Mouse (Mus musculus) bone marrow, adult 2 months (tissue): ENCODE measurements around the gene Sar1a. TPM values are rescaled to one million over a fixed set of nuclear protein-coding genes. Genes with fewer than 3 reads are reported as not detected.

Experiments
- H3K27ac ChIP-seq: fragments of 200-500 bp; 2 replicates; pipeline ENCODE4 v1.5.1; 2012; ENCODE audit warnings: low read depth, mild to moderate bottlenecking, control low read depth, inconsistent platforms, low read length; ENCODE audit not compliant: control insufficient read depth, poor library complexity, insufficient read depth
- H3K4me1 ChIP-seq: fragments of 200-500 bp; 2 replicates; pipeline ENCODE4 v1.6.1; 2011; ENCODE audit warnings: low read length; ENCODE audit not compliant: control insufficient read depth, insufficient read depth
- H3K4me3 ChIP-seq: fragments of 200-500 bp; replicated peaks from 2 replicates; pipeline ENCODE3; 2011; ENCODE audit warnings: mild to moderate bottlenecking, low read depth, low read length, control low read depth; ENCODE audit not compliant: control insufficient read depth
- CTCF ChIP-seq: fragments of 200-500 bp; IDR thresholded peaks from 2 replicates; pipeline ENCODE4 v1.5.1; 2011; ENCODE audit warnings: low read length, control low read depth; ENCODE audit not compliant: control insufficient read depth, insufficient read depth
- POLR2A ChIP-seq: fragments of 200-500 bp; IDR thresholded peaks from 2 replicates; pipeline ENCODE4 v1.6.1; 2011; ENCODE audit warnings: low read depth, mild to moderate bottlenecking, control low read depth, low read length, borderline replicate concordance; ENCODE audit not compliant: control insufficient read depth
- WGBS: fragments of 180-500 bp; shearing (Covaris S2); methylation state at CpG from one replicate; pipeline ENCODE4 v1.1.7; 2018; 5-methylcytosine and 5-hydroxymethylcytosine counted together
- polyA plus RNA-seq: library from polyadenylated mRNA; stranded (reverse); fragments of >200 nt; gene quantifications from 2 replicates; pipeline ENCODE4 v1.2.4, GENCODE M21; 2011; ENCODE audit warnings: low replicate concordance; ENCODE audit not compliant: missing spikeins, insufficient read depth, insufficient read length

Gene Sar1a
- polyA plus RNA-seq = 52.5 and 68.8 TPM in 2 replicates

DNA sequence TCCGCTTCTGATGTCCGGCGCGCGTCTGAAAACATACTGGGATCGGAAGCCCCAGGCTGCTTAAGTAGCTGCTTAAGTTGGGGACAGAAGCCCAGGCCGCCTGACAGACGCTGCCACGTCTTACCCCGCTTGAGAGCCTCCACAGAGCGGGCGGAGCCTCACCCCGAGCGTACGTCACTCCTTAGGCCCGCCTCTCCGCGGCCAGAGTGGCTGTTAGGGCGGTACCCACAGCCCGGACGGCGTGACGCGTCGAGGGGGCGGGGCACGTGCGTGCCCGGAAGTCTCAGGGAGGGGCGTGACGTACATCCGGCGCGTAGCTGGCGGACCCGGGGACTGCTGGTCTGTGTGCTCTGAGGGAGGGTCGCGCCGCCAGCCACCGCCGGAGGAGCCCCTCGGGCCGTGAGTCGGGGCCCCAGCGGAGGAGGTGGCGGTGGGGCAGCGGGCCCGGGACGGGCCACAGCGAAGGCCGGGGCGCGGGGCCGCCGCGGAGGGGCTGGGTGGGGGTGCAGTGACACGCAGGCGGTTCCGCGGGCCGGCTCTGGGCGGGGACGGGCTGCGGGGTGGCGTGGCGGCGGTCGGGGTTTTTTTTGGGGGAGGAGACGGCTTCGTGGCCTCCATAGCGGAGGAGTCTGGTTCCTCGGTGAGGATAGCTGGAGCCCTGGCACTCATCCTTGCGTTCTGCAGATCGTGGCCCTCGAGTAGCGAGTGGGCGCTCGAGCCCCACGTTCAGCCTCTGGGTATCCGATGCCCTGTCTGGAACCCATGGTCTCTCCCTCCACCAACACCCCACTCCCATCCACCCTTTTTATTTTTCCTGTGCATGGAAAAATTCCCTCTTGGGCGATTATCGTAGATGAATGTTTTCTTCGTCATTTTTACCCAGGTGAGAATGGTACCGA is at the start of gene Sar1a:
Sar1a (plus strand) TSS at position 285 of the 899 bp plus-strand sequence.
- Histone ChIP-seq H3K4me1 (peaks cover 2% of the 10 kb centered on the region; the same call in 1 of the 2 replicates), H3K4me3 (peak within 1 kb of the TSS; percentile 87), H3K27ac (peak within 1 kb of the TSS; percentile 83)
- under 1% methylated on average over 84 of the region's 84 CpGs for WGBS
- TF ChIP-seq POLR2A (peak; percentile 70; the same call in 1 of the 2 replicates), CTCF (no peak)

DNA sequence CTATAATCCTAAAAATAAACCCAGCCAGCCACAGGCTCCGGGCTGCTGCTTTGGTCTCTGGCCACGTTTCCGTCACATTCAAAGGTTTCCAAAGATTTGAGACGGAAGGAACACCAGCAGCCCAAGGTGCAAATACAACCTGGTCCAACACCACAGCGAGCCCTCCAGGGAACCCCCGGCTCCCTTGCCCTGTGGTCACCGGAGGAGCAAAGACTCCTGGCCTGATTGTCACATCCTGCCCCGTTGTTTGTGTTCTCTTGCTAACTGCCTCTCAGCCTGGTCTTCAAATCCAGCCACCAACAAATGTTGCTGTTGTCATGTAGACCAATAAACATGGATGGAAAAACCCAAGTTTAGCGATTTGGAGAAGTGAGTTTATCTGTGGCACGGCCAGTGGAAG is 47.7 kb upstream of the Sar1a start:
- TF ChIP-seq POLR2A (no peak), CTCF (no peak)
- Histone ChIP-seq H3K27ac (no peak overlapping the region), H3K4me1 (no peaks in the 10 kb centered on the region; the same call in none of the 2 replicates), H3K4me3 (no peak overlapping the region)
- WGBS = 26% methylated on average over 10 of the region's 10 CpGs

DNA sequence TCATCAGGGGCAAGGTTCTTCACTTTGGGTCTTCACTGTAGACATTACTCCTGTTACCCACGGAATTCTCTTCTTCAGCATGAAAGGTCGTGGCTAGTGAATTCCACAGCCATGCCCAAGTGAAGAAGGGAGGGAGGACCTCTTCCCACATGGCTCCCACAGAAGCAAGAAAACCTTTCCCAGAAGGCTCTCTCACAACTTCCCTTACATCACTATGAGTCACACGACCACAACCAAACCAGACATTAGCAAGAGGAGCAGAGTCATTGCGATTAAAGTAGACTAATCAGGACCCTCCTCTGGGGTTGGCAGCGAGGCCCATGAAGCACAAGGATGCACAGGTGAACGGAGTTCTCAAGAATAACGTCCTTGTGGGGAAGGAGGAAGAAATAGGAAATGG is 43.0 kb upstream of the Sar1a start:
- 61% methylated on average over 7 of the region's 7 CpGs for WGBS
- Histone ChIP-seq H3K27ac (no peak overlapping the region), H3K4me1 (no peaks in the 10 kb centered on the region; the same call in none of the 2 replicates), H3K4me3 (no peak overlapping the region)
- TF ChIP-seq POLR2A (no peak), CTCF (no peak)

DNA sequence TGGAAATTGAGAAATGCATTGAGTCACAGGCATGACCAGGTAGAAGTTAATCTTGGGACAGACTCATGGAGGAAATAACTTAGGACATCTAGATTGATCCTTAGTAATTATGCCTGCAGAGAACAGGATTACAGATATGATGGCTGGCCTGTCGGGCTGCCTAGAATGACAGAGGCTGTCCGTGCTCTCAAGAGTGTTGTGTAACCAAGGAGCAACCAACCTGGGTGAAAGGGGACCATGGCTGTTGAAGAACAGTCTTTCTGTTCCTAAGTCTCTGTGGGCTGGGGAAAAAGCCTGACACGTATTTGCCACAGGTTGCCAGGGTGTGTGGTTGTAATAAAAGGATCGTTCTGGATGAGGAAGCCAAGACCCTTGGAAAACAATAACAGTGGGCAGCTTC is 39.7 kb upstream of the Sar1a start:
- 66% methylated on average over 4 of the region's 4 CpGs for WGBS
- no peak for TF ChIP-seq POLR2A
- Histone ChIP-seq H3K4me3 (no peak overlapping the region), H3K4me1 (no peaks in the 10 kb centered on the region), H3K27ac (no peak overlapping the region)

DNA sequence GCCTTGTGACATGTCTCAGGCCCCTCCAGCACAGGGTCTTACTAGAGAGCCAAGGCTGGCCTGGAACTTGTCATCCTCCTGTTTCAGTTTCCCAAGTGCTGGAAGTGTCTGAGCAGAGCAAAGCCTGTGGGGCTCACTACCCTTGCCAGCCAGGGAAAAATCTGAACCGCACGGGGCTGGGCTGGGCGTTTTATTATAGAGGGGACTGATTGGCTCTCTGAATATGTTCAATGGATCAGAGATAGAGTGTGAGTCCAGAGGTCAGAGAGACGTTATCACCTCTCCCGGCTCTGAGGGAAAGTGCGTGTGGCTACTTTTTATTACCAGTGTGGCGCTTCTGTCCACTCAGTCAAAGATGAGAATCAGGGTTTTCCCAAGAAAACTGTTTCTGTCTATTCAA is 33.5 kb upstream of the Sar1a start:
- TF ChIP-seq POLR2A = no peak
- TF ChIP-seq CTCF = no peak
- Histone ChIP-seq H3K27ac (no peak overlapping the region), H3K4me3 (no peak overlapping the region), H3K4me1 (no peaks in the 10 kb centered on the region)
- 86% methylated on average over 7 of the region's 7 CpGs for WGBS

DNA sequence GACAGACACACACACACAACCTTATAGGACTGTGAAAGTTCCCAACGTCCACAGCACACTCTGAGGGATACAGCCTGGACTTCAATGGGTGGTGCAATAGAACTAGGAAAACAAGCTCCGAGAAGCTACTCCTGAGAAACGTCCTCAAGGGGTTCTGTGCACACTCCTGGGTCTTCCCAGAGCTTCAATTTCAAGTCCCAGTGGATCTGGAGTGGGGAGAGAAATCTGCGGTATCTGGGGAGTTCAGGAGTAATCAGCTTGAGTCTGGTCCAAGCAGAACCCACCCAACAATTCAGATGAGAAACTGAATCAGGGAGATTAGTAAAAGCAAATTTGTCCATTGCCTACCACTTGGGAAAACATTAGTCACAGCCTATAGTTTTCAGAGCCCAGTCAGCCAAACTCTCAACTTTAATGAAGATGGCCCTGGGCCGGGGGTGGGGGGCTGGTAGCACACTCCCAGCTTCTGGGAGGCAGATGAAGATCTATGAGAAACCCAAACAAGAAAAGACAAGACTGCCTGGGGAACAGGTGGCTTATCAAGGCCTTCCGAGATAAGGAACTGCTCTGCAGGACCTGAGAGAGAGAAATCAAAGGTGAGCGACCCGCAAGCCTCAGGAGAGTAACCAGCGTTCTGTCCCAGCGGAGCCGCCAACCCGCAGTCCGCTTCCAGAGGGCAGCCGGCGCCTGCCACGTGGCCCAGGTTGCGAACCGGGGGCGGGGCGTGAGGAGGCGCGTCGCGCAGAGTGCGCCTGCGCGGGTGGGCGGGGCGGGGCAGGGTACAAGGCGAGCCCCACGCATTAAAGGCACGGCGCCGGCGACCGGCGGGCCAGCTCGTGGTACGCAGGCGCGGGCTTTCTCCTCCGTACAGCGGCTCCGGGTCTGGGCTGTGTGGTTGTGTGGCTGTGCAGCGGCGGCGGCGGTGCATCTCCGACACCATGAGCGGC is 32.0 kb upstream of the Sar1a start, which contains the start of gene Ppa1:
Ppa1 (plus strand) TSS at position 763 of the 947 bp plus-strand sequence.
- peak within 1 kb of the TSS; percentile 89 for H3K4me3 ChIP-seq
- TF ChIP-seq CTCF = no peak
- peak; percentile 42; the same call in 1 of the 2 replicates for TF ChIP-seq POLR2A
- 2% methylated on average over 50 of the region's 50 CpGs for WGBS
- H3K4me1 ChIP-seq = no peaks in the 10 kb centered on the region
- 0 out of 2 replicates have a peak within 1 kb of the TSS, but pooled peaks have one; percentile 24 for H3K27ac ChIP-seq

DNA sequence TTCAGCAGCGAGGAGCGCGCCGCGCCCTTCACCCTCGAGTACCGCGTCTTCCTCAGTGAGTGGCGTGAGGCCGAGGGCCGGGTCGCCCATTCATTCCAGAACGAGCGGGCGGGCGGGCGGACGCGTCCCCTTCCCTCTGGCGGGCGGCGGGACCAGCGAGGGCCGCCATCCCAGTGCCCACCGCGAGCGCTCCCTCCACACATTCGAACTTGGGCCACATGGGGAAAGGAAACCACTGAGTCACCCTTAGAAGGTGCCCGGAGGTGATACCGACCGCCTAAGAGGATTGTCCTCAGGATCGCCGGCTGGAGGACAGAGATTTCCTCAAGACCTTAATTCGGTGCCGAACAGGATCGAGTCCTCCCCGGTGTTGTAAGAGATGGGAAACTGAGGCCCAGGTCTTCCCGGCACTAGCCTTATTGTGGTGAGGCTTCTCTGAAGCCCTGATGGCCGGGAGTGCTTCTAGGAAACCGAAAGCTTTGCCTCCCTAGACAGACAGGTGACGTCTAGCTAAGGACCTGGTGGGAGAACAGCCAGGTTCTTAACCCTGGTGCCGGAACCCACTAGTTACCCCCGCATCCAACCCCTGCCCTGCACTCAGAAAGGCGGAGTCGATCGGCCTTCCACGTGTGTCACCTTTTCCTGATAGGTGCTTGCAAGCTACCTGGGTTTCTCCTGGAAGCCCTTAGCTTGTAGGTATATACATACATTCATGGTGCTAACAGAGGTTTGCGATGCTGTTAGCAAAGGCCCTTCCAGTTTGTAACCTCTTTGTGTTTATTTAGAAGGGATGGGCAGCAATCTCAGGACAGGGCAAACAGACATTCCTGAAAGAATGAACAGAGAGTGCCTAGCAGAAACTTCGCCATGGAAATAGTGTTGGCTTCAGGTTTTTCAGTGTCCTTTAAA is 31.1 kb upstream of the Sar1a start:
- H3K4me1 ChIP-seq = no peaks in the 10 kb centered on the region
- WGBS = 2% methylated on average over 49 of the region's 49 CpGs
- H3K27ac ChIP-seq = 0 out of 2 replicates have a peak overlapping the region, but pooled peaks have one; percentile 24

More for the DNA sequence above, 31.1 kb upstream of the Sar1a start:
- peak overlapping the region; percentile 89 for H3K4me3 ChIP-seq
- no peak for TF ChIP-seq CTCF
- TF ChIP-seq POLR2A = no peak
